Mouse (Mus musculus) hindbrain, embryonic 15.5 days (tissue): ENCODE measurements at regions not wholly inside any gene's neighbourhood (a gene's known extent, or its start where the extent isn't known, plus 50 kb on each side); places are given as distances from the start of the nearest gene placed in this dataset. TPM values are rescaled to one million over a fixed set of nuclear protein-coding genes. Genes with fewer than 3 reads are reported as not detected.

ENCODE experiments used
- microRNA-seq: library from miRNA; unstranded; fragments of <30 nt; microRNA quantifications from one replicate; pipeline ENCODE4, GENCODE M21; 2016

Small RNAs in the stretch of these regions (microRNA-seq; reads per million reads assigned to microRNA genes)
- not detected for gene Gm25442
